Mouse (Mus musculus) heart, postnatal 14 days (tissue): ENCODE data around the gene Gm20388. TPM values are rescaled to one million over a fixed set of nuclear protein-coding genes. Genes with fewer than 3 reads are reported as not detected.

Experiments used
- DNase-seq, 2 experiments: peaks; one replicate each; pipeline ENCODE4 v3.0.0; 2021 to 2022
- intact Hi-C: fragments of 180-260 bp; cut with DNase I; formaldehyde crosslinking; loops from one replicate; pipeline ENCODE4 v1.15.1; 2025
- total RNA-seq, 2 experiments: library from RNA; stranded (reverse); gene quantifications; 2 replicates each; pipeline ENCODE4 v1.2.3; 2021

The Gm20388 gene
- total RNA-seq, 2 experiments from 2014 or later, result 0.24 TPM; not detected in 1

GRCm38 (mm10) chr8:120110966-120111365 lies 200.3 kb downstream of the Gm20388 start:
- DNase-seq, result no peak
- intact Hi-C loops, result no loop called here

DNA sequence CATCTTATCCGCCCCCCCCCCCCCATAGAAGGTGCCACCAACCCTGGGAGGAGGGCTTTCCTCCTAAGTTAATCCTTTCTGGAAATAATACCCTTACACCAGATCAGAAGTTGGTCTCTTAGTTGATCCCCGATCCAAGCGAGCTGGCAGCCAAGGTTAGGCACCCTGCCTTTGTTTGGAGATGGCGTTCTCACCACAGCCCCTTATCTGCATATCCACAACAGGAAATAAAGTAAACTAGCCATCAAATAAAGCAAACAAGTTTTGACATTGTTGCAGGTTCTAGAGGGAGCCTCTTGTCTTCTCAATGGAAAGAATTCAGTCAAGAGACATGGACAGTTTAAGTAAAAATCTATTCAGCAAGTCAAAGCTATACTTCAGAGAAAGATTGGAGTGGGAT lies 200.7 kb downstream of the Gm20388 start:
- DNase-seq, result no peak
- intact Hi-C loops, result no loop called here

GRCm38 (mm10) chr8:120112535-120112934 lies 201.9 kb downstream of the Gm20388 start:
- intact Hi-C loops, result no loop called here

GRCm38 (mm10) chr8:120113306-120113705 lies 202.7 kb downstream of the Gm20388 start:
- peak; percentile 55 to 63 for DNase-seq
- intact Hi-C loops, result no loop called here

More at GRCm38 (mm10) chr8:120112535-120112934, 201.9 kb downstream of the Gm20388 start:
- no peak for DNase-seq

DNA sequence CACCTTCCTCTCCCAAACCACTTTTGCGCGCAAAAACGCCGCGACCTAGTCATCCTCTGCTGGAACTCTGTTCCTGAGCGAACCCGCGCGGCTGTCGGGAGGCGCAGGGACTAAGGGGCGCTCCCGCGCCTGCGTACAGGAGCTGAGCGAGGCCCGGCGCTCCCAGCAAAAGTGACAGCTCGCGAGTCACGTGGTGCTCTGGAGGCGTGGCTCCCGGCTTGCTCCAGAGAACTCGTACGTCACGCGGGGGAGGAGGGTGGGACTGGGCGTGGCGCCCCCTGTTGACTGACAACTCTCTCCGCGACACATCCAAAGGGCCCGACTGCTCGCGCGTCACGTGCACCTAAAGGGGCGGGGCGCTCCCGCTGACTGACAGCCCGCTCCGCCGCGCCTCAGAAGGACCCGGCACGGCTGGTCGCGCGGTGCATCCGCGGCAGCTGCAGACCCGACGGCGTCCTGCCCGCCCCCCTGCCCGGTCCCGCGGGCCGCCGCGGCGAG lies 203.2 kb downstream of the Gm20388 start, which contains the start of gene 6430548M08Rik:
Gene 6430548M08Rik, plus strand, starts transcription at position 395 of the 498 bp plus-strand sequence.
- intact Hi-C loops, result no loop called here
- DNase-seq, result peak; percentile 100

DNA sequence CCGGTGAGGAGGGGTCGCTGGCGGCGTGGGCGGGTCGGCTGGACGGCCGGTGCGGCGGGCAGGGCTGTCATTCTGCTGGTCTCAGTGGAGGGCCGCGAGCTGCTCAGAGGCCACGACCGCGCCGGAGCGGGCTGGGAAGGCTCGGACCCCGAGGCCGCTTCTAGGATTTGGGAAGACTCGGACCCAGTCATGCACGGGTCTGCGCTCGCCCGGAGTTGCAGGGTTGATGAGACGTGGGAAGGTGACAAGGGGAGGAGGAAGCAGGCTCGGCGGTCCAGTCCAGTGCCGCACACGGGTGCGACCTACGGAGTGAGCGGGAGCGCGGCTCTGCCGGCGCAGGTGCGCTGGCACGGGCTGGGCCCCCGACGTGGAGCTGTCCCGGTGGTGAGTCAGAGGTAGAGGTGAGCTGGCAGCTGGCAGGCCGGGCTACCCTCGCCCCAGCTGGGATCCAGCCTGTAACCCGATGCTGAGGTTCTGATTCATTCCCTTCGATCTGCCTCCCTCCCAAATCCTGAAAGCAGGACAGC lies 203.7 kb downstream of the Gm20388 start:
- intact Hi-C loops, result no loop called here
- DNase-seq, result no peak

DNA sequence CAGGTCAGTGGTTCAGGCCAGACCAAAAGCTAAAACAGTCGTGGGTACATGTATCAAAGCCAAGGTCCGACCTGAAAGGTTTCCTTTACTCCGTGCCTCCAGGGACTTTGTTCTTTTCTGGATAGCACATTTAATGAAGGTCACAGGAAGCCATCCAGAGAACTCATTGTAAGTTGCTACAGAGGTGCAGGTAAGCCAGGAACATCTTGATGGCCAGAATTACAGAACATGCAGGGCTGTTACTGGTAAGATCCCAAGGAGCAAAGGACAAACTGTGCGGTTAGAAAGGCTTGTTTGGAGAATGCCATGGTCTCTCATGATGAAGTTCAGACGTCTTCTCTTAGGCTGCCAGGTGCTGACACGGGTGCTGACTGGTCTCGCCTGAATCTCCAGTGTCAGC lies 206.0 kb downstream of the Gm20388 start:
- intact Hi-C loops, result no loop called here
- DNase-seq, result no peak

- DNase-seq, result no peak
- intact Hi-C loops, result no loop called here
Measured at GRCm38 (mm10) chr8:120118162-120118561, 207.5 kb downstream of the Gm20388 start.

GRCm38 (mm10) chr8:120118847-120119246 lies 208.2 kb downstream of the Gm20388 start:
- intact Hi-C loops, result no loop called here
- DNase-seq, result no peak

GRCm38 (mm10) chr8:120119429-120119828 lies 208.8 kb downstream of the Gm20388 start:
- intact Hi-C loops, result no loop called here

GRCm38 (mm10) chr8:120119931-120120330 lies 209.3 kb downstream of the Gm20388 start:
- intact Hi-C loops, result no loop called here
- no peak for DNase-seq

More at GRCm38 (mm10) chr8:120119429-120119828, 208.8 kb downstream of the Gm20388 start:
- no peak for DNase-seq

DNA sequence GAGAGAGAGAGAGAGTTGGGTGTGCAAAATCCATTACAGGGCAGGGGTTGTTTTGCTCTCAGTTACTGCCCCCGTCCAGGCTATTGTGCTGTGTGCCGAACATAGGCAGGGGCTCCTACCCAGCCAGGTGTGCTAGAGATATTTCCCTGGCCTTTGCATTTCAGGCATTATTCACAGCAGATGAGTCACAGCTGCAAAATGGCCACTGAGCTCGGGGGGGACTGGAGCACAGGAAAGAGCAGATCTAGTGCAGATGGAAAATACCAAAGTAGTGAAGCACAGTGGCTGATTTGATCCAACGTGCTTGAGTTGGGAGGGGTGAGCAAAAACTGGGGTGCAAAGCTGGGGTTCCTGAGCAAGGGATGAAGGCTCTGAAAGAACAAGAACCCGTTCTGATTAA lies 210.3 kb downstream of the Gm20388 start:
- intact Hi-C loops, result no loop called here
- no peak for DNase-seq

DNA sequence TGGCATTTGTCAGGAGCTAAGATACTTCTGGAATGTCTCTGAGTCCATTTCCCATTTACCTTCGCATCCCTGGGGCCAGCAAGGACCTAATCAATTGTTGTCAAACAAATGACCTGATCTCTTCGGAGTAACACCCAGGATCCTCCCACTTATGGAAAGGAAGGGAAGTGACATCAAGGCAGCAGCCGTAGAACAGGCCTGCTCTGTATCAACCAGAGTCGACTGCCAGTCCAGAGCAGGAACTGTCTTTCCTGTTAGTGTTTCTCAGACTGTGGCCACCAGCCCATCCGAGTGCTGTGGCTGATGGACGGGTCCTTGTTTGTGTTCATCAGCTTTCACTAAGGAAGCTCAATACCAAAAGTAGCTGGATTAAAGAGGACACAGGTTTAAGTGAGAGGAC lies 213.6 kb downstream of the Gm20388 start:
- intact Hi-C loops, result no loop called here

GRCm38 (mm10) chr8:120124836-120125389 lies 214.3 kb downstream of the Gm20388 start:
- no peak for DNase-seq
- intact Hi-C loops, result no loop called here

More for the DNA sequence above, 213.6 kb downstream of the Gm20388 start:
- no peak for DNase-seq

DNA sequence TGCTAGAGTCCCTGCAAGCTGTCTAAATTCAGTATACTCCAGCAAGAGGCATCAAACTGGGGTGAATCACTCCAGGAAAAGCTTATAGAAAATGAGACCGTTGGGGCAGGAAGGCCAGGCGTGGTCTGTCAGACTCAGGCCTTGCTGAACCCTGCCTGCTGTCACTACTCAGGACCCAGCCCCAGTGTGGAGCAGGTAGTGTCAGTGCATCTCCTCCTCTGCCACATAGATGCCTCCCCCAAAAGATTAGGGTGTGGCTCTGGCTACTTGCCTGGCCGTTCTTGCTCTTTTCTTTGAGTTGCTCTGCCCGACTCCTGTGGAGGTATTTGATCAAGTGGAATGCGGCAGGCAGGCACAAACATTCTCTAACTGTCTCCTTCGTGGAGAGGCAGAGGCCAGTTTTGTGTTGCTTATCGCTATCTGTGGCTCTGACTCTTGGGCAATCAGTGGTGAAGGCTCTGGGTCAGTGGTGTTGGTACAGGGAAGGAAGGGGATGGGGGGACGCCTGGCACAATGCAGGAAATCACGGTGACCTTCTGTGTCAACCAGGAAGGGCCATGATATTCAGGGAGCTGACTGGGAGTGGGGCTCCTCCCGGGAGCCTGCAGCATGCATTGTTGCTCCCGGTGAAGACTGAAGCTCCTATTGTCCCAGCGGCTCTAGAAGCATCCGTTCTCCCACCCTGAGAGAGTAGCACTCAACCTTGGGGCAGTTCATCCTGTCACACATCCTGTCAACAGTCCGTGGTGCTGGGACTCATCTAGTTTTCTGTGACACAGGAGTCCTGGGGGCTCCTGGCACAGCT lies 215.9 kb downstream of the Gm20388 start:
- DNase-seq, result peak; percentile 33 to 44
- intact Hi-C loops, result no loop called here

GRCm38 (mm10) chr8:120129547-120129946 lies 218.9 kb downstream of the Gm20388 start:
- intact Hi-C loops, result no loop called here
- DNase-seq, result no peak

GRCm38 (mm10) chr8:120131158-120131557 lies 220.5 kb downstream of the Gm20388 start:
- intact Hi-C loops, result no loop called here
- no peak for DNase-seq

- intact Hi-C loops, result no loop called here
Measured at GRCm38 (mm10) chr8:120133169-120133568, 222.5 kb downstream of the Gm20388 start.

DNA sequence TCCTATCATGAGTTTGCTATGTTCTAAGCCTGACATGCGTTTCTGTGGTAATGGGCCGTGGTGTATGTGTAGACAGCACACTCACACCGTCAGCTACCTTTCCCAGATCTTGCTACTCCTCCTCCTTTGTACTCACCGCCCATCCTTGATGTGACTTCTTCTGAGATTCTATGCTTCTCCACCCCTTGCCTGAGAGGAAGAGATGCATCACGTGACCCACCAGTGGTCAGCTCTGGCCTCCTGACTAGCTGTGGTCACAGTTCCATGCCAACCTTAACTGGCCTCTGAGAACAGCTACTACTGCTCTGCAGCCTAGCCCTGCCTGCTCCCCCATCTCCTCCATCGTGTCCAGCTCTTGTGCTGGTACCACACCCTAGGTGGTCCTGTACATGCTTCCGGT lies 225.0 kb downstream of the Gm20388 start:
- intact Hi-C loops, result no loop called here
- DNase-seq, result no peak

More at GRCm38 (mm10) chr8:120133169-120133568, 222.5 kb downstream of the Gm20388 start:
- no peak for DNase-seq

DNA sequence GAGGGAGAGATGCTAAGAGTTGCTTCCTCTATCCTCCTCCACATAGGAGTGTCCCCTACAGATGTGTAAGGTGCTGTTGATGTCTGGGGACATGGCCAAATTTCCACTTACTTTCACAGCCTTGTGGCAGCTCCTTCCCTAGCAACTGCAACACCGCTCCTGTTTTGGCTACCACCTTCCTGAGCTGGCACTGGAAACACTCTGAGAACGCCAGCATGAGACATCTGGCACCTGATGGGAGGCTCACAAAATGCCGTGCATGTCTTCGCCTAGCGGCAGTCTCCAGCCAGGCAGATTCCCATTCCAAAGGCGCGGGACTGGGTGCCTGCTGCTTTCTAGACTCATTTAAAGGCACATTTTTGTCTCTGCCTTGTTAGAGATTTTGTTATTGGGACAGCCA lies 226.0 kb downstream of the Gm20388 start:
- DNase-seq, result peak; percentile 45 to 67
- intact Hi-C loops, result no loop called here

DNA sequence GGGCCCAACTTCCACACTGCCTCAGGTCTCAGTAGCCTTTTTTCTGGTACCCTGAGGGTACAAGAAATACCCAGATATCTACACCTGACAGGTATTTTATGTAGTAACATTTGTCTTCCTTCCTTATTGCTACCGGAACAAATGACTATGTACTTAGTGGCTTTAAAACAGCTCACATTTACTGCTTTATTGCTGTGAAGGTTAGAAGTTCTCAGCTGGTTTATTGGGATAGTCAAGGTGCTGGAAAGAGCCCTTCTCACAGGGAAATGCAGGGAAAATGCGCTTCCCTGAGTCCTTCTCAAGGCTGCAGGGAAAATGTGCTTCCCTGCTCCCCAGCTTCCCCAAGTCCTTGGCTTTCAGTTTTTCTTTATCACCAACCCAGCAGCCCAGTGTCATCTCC lies 228.3 kb downstream of the Gm20388 start:
- no peak for DNase-seq
- intact Hi-C loops, result no loop called here
